Mouse (Mus musculus) erythroid progenitor cell, adult 5-6 weeks (primary cell): ENCODE data around the gene Ephb2. TPM values are rescaled to one million over a fixed set of nuclear protein-coding genes. Genes with fewer than 3 reads are reported as not detected.

Source experiments
- ATAC-seq: replicated peaks from 2 replicates; pipeline ENCODE4 v1.8.0; 2016; ENCODE audit warnings: moderate number of reproducible peaks, mild to moderate bottlenecking, moderate TSS enrichment, inconsistent platforms; ENCODE audit not compliant: poor library complexity, low FRiP score, severe bottlenecking
- total RNA-seq, 2 experiments: library from RNA; stranded (forward) in 1 of 2; stranded (reverse) in 1 of 2; fragments of 150-400 nt in 1 of 2; fragments of 186-747, 209-891 nt in 1 of 2; gene quantifications; 2 replicates each; pipeline versions ENCODE4 v1.2.3 to v1.2.4; 2015 to 2017; ENCODE audit warnings: low replicate concordance in 2 of 2

Ephb2 gene
- total RNA-seq, 2 experiments from 2014 or later: not detected

- no peak for ATAC-seq
Observed at GRCm38 (mm10) chr4:136772952-136773584, 62.7 kb downstream of the Ephb2 start.

GRCm38 (mm10) chr4:136772318-136772717 lies 63.5 kb downstream of the Ephb2 start:
- no peak for ATAC-seq

GRCm38 (mm10) chr4:136770718-136771117 lies 65.1 kb downstream of the Ephb2 start:
- ATAC-seq: no peak

GRCm38 (mm10) chr4:136768499-136768898 lies 67.3 kb downstream of the Ephb2 start:
- ATAC-seq: no peak

- no peak for ATAC-seq
Observed at GRCm38 (mm10) chr4:136765080-136765479, 70.7 kb downstream of the Ephb2 start.

GRCm38 (mm10) chr4:136763349-136763748 lies 72.4 kb downstream of the Ephb2 start:
- ATAC-seq: no peak

- ATAC-seq: no peak
Observed at GRCm38 (mm10) chr4:136761713-136762380, 73.9 kb downstream of the Ephb2 start.

GRCm38 (mm10) chr4:136760882-136761281 lies 74.9 kb downstream of the Ephb2 start:
- ATAC-seq: no peak

- no peak for ATAC-seq
Observed at GRCm38 (mm10) chr4:136757096-136757495, 78.7 kb downstream of the Ephb2 start.

GRCm38 (mm10) chr4:136756486-136756885 lies 79.3 kb downstream of the Ephb2 start:
- no peak for ATAC-seq

- no peak for ATAC-seq
Observed at GRCm38 (mm10) chr4:136755364-136755811, 80.4 kb downstream of the Ephb2 start.

GRCm38 (mm10) chr4:136754256-136754655 lies 81.5 kb downstream of the Ephb2 start:
- ATAC-seq: no peak

GRCm38 (mm10) chr4:136751355-136752020 lies 84.3 kb downstream of the Ephb2 start:
- ATAC-seq: no peak

GRCm38 (mm10) chr4:136750578-136751338 lies 85.0 kb downstream of the Ephb2 start:
- ATAC-seq: no peak

GRCm38 (mm10) chr4:136749851-136750577 lies 85.8 kb downstream of the Ephb2 start:
- ATAC-seq: no peak

GRCm38 (mm10) chr4:136749431-136749830 lies 86.4 kb downstream of the Ephb2 start:
- ATAC-seq: no peak

GRCm38 (mm10) chr4:136748842-136749392 lies 86.9 kb downstream of the Ephb2 start:
- ATAC-seq: no peak

- no peak for ATAC-seq
Observed at GRCm38 (mm10) chr4:136746516-136746915, 89.3 kb downstream of the Ephb2 start.

GRCm38 (mm10) chr4:136742677-136743076 lies 93.1 kb downstream of the Ephb2 start:
- ATAC-seq: no peak
